Mouse (Mus musculus) forebrain, embryonic 15.5 days (tissue): ENCODE data around the gene Fnbp1l. TPM values are rescaled to one million over a fixed set of nuclear protein-coding genes. Genes with fewer than 3 reads are reported as not detected.

Source experiments
- ATAC-seq: fragments of 200-750 bp; cut with Nextera tagmentation; replicated peaks from 2 replicates; pipeline ENCODE4 v1.8.0; 2017; ENCODE audit warnings: mild to moderate bottlenecking, moderate TSS enrichment, moderate library complexity
- H3K27ac ChIP-seq: fragments of 300-500 bp; sonication (generic); replicated peaks from 2 replicates; pipeline ENCODE4 v1.5.1; 2015; ENCODE audit warnings: mild to moderate bottlenecking, inconsistent platforms
- H3K27me3 ChIP-seq: fragments of 300-500 bp; sonication (generic); 2 replicates; pipeline ENCODE4 v1.6.1; 2015; ENCODE audit warnings: inconsistent platforms
- H3K36me3 ChIP-seq: fragments of 300-500 bp; sonication (generic); 2 replicates; pipeline ENCODE4 v1.6.1; 2015; ENCODE audit warnings: mild to moderate bottlenecking, inconsistent platforms
- H3K4me1 ChIP-seq: fragments of 300-500 bp; sonication (generic); 2 replicates; pipeline ENCODE4 v1.6.1; 2015; ENCODE audit warnings: inconsistent platforms
- H3K4me2 ChIP-seq: fragments of 300-500 bp; sonication (generic); replicated peaks from 2 replicates; pipeline ENCODE4 v1.6.1; 2015; ENCODE audit warnings: mild to moderate bottlenecking, inconsistent platforms
- H3K4me3 ChIP-seq: fragments of 300-500 bp; sonication (generic); 2 replicates; pipeline ENCODE4 v1.5.1; 2015; ENCODE audit warnings: mild to moderate bottlenecking, inconsistent platforms
- H3K9ac ChIP-seq: fragments of 300-500 bp; sonication (generic); replicated peaks from 2 replicates; pipeline ENCODE4 v1.6.1; 2015; ENCODE audit warnings: mild to moderate bottlenecking, inconsistent platforms
- H3K9me3 ChIP-seq: fragments of 300-500 bp; sonication (generic); 2 replicates; pipeline ENCODE4 v1.6.1; 2016; ENCODE audit warnings: inconsistent platforms
- WGBS: fragments of 180-500 bp; shearing (Covaris S2); methylation state at CpG from one replicate; pipeline ENCODE4 v1.1.7; 2015; ENCODE audit warnings: mixed read lengths; 5-methylcytosine and 5-hydroxymethylcytosine counted together
- microRNA-seq: library from miRNA; unstranded; fragments of <30 nt; microRNA quantifications from one replicate; pipeline ENCODE4, GENCODE M21; 2016
- polyA plus RNA-seq: library from polyadenylated mRNA; unstranded; fragments of >200 nt; fragmentation: Nextera tagmentation; extraction: Ambion mirVana; gene quantifications from 2 replicates; pipeline ENCODE4 v1.2.1, GENCODE M21; 2015

The Fnbp1l gene
- polyA plus RNA-seq, 1 experiment from 2014 or later = 248 TPM

GRCm38 (mm10) chr3:122500929-122501328 is 118.6 kb downstream of the Fnbp1l start:
- no peak for ATAC-seq
- H3K27ac ChIP-seq = no peak overlapping the region
- H3K27me3 ChIP-seq = no peaks in the 10 kb centered on the region
- no peaks in the 10 kb centered on the region for H3K9me3 ChIP-seq
- no peak overlapping the region for H3K4me3 ChIP-seq
- H3K9ac ChIP-seq = no peak overlapping the region
- H3K4me1 ChIP-seq = no peaks in the 10 kb centered on the region
- no peaks in the 10 kb centered on the region for H3K36me3 ChIP-seq
- no peak overlapping the region for H3K4me2 ChIP-seq
- 81% methylated on average over 9 of the region's 9 CpGs for WGBS

GRCm38 (mm10) chr3:122499647-122500046 is 119.9 kb downstream of the Fnbp1l start:
- H3K27ac ChIP-seq = no peak overlapping the region
- 73% methylated on average over 6 of the region's 6 CpGs for WGBS
- H3K9me3 ChIP-seq = no peaks in the 10 kb centered on the region
- H3K4me3 ChIP-seq = no peak overlapping the region
- no peak for ATAC-seq
- H3K36me3 ChIP-seq = no peaks in the 10 kb centered on the region
- H3K4me1 ChIP-seq = no peaks in the 10 kb centered on the region
- no peak overlapping the region for H3K9ac ChIP-seq
- H3K4me2 ChIP-seq = no peak overlapping the region
- no peaks in the 10 kb centered on the region for H3K27me3 ChIP-seq

- 92% methylated on average over 7 of the region's 7 CpGs for whole genome bisulfite sequencing
- no peaks in the 10 kb centered on the region for H3K9me3 ChIP-seq
- ATAC-seq = 0 out of 2 replicates have a peak, but pooled peaks have one; percentile 15
These were observed 121.0 kb downstream of the Fnbp1l start for GRCm38 (mm10) chr3:122498528-122498927.

GRCm38 (mm10) chr3:122497871-122498270 is 121.6 kb downstream of the Fnbp1l start:
- Histone ChIP-seq H3K27me3 (no peaks in the 10 kb centered on the region), H3K4me3 (no peak overlapping the region), H3K9ac (no peak overlapping the region), H3K9me3 (no peaks in the 10 kb centered on the region), H3K36me3 (no peaks in the 10 kb centered on the region), H3K4me1 (peaks cover 7% of the 10 kb centered on the region), H3K27ac (no peak overlapping the region), H3K4me2 (no peak overlapping the region)
- WGBS = 88% methylated on average over 6 of the region's 6 CpGs
- ATAC-seq = no peak

More at GRCm38 (mm10) chr3:122498528-122498927, 121.0 kb downstream of the Fnbp1l start:
- Histone ChIP-seq H3K9ac (no peak overlapping the region), H3K4me1 (0 out of 2 replicates have a peak, but pooled peaks cover 1% of the 10 kb centered on the region), H3K36me3 (no peaks in the 10 kb centered on the region), H3K4me3 (no peak overlapping the region), H3K27me3 (no peaks in the 10 kb centered on the region), H3K27ac (no peak overlapping the region), H3K4me2 (no peak overlapping the region)

- H3K4me3 ChIP-seq = no peak overlapping the region
- 93% methylated on average over 6 of the region's 6 CpGs for WGBS
- peaks cover 16% of the 10 kb centered on the region for H3K4me1 ChIP-seq
- H3K4me2 ChIP-seq = no peak overlapping the region
- no peak overlapping the region for H3K9ac ChIP-seq
- H3K36me3 ChIP-seq = no peaks in the 10 kb centered on the region
- ATAC-seq = no peak
- H3K27ac ChIP-seq = no peak overlapping the region
- no peaks in the 10 kb centered on the region for H3K9me3 ChIP-seq
- H3K27me3 ChIP-seq = no peaks in the 10 kb centered on the region
These were observed 124.8 kb downstream of the Fnbp1l start for GRCm38 (mm10) chr3:122494764-122495163.

GRCm38 (mm10) chr3:122492872-122493615 is 126.5 kb downstream of the Fnbp1l start:
- Histone ChIP-seq H3K27ac (no peak overlapping the region), H3K4me3 (peak overlapping the region; percentile 30)

GRCm38 (mm10) chr3:122492006-122492405 is 127.5 kb downstream of the Fnbp1l start:
- Histone ChIP-seq H3K4me3 (no peak overlapping the region), H3K4me1 (peaks cover 24% of the 10 kb centered on the region), H3K4me2 (no peak overlapping the region), H3K27me3 (no peaks in the 10 kb centered on the region), H3K36me3 (no peaks in the 10 kb centered on the region), H3K27ac (no peak overlapping the region), H3K9ac (no peak overlapping the region), H3K9me3 (no peaks in the 10 kb centered on the region)
- ATAC-seq = no peak
- 65% methylated on average over 3 of the region's 3 CpGs for WGBS

More at GRCm38 (mm10) chr3:122492872-122493615, 126.5 kb downstream of the Fnbp1l start:
- 0 out of 2 replicates have a peak, but pooled peaks have one; percentile 47 for ATAC-seq
- WGBS = 17% methylated on average over 21 of the region's 21 CpGs
- H3K9ac ChIP-seq = 0 out of 2 replicates have a peak overlapping the region, but pooled peaks have one; percentile 2
- H3K36me3 ChIP-seq = no peaks in the 10 kb centered on the region
- H3K27me3 ChIP-seq = no peaks in the 10 kb centered on the region
- no peaks in the 10 kb centered on the region for H3K9me3 ChIP-seq
- H3K4me1 ChIP-seq = peaks cover 21% of the 10 kb centered on the region
- H3K4me2 ChIP-seq = peak overlapping the region; percentile 42

GRCm38 (mm10) chr3:122490574-122490973 is 128.9 kb downstream of the Fnbp1l start:
- no peak overlapping the region for H3K4me2 ChIP-seq
- 64% methylated on average over 6 of the region's 6 CpGs for WGBS

More at GRCm38 (mm10) chr3:122490574-122490973, 128.9 kb downstream of the Fnbp1l start:
- Histone ChIP-seq H3K9me3 (no peaks in the 10 kb centered on the region), H3K4me3 (no peak overlapping the region), H3K9ac (no peak overlapping the region), H3K36me3 (no peaks in the 10 kb centered on the region), H3K27ac (no peak overlapping the region), H3K4me1 (peaks cover 24% of the 10 kb centered on the region), H3K27me3 (no peaks in the 10 kb centered on the region)
- ATAC-seq = no peak

Small RNA genes lying within 50 kb of the gene (microRNA-seq; reads per million reads assigned to microRNA genes)
- gene Mir7657 = not detected

Other genes starting within 250 kb of the Fnbp1l start
- 3.0 and 3.2 TPM in 2 replicates for gene Pde5a, start 109.2 kb upstream of the Fnbp1l start, polyA plus RNA-seq